Mouse (Mus musculus) MEL (cell line): ENCODE measurements around the gene 1700014D04Rik. TPM values are rescaled to one million over a fixed set of nuclear protein-coding genes. Genes with fewer than 3 reads are reported as not detected.
"Not testable (repeated sequence)": the region's sequence is repeated elsewhere in the genome, so short reads cannot be mapped to it uniquely, and the experiment has no call there.

Experiments used
- DNase-seq: peaks from one replicate; pipeline ENCODE4 v3.0.0; 2011; ENCODE audit warnings: low read depth, low spot score
- H3K27ac ChIP-seq: 2 replicates; pipeline ENCODE4 v1.5.1; 2012; ENCODE audit warnings: low read depth, mild to moderate bottlenecking, control low read depth, low read length, moderate library complexity; ENCODE audit not compliant: control insufficient read depth
- H3K27me3 ChIP-seq, 2 experiments: fragments of 150-350 bp in 1 of 2; sonication (generic) in 1 of 2; 2 replicates each; pipeline ENCODE4 v1.6.1; 2012; ENCODE audit warnings: low read length in 2 of 2, mild to moderate bottlenecking in 2 of 2, improper control_type of control experiment in 1 of 2, moderate library complexity in 1 of 2; ENCODE audit not compliant: insufficient read depth in 2 of 2, control insufficient read depth in 1 of 2
- H3K36me3 ChIP-seq, 2 experiments: 2 replicates each; pipeline ENCODE4 v1.6.1; 2012 to 2014; ENCODE audit warnings: low read length in 2 of 2, improper control_type of control experiment in 1 of 2, inconsistent platforms in 1 of 2, mild to moderate bottlenecking in 1 of 2; ENCODE audit not compliant: insufficient read depth in 2 of 2, control insufficient read depth in 1 of 2
- H3K4me1 ChIP-seq, 2 experiments: fragments of 150-350 bp in 1 of 2; sonication (generic) in 1 of 2; 2 replicates each; pipeline ENCODE4 v1.6.1; 2012; ENCODE audit warnings: low read length in 2 of 2, improper control_type of control experiment in 1 of 2, mild to moderate bottlenecking in 1 of 2; ENCODE audit not compliant: insufficient read depth in 2 of 2, control insufficient read depth in 1 of 2
- H3K4me3 ChIP-seq, 2 experiments: fragments of 150-350 bp in 1 of 2; sonication (generic) in 1 of 2; 2 replicates each; pipeline ENCODE4 v1.5.1; 2012; ENCODE audit warnings: low read depth in 2 of 2, low read length in 2 of 2, mild to moderate bottlenecking in 2 of 2, moderate library complexity in 2 of 2, control low read depth in 1 of 2, improper control_type of control experiment in 1 of 2; ENCODE audit not compliant: control insufficient read depth in 1 of 2, insufficient read depth in 1 of 2
- H3K79me2 ChIP-seq: 2 replicates; pipeline ENCODE4 v1.6.1; 2012; ENCODE audit warnings: mild to moderate bottlenecking, low read length, moderate library complexity; ENCODE audit not compliant: control insufficient read depth, poor library complexity, insufficient read depth
- H3K9ac ChIP-seq: 2 replicates; pipeline ENCODE4 v1.6.1; 2012; ENCODE audit warnings: low read depth, mild to moderate bottlenecking, control low read depth, low read length, moderate library complexity; ENCODE audit not compliant: control insufficient read depth, poor library complexity, severe bottlenecking
- H3K9me3 ChIP-seq: fragments of 150-350 bp; sonication (generic); replicated peaks from 2 replicates; pipeline ENCODE4 v1.6.1; 2012; ENCODE audit warnings: mild to moderate bottlenecking, low read length, improper control_type of control experiment, moderate library complexity; ENCODE audit not compliant: insufficient read depth
- CTCF ChIP-seq, 3 experiments: IDR thresholded peaks in 2 of 3; conservative IDR thresholded peaks in 1 of 3; 2 replicates each; pipeline ENCODE4 v1.5.1; 2011 to 2012; ENCODE audit warnings: low read length in 3 of 3, low read depth in 2 of 3, mild to moderate bottlenecking in 2 of 3, improper control_type of control experiment in 1 of 3, inconsistent platforms in 1 of 3, mixed read lengths in 1 of 3, moderate library complexity in 1 of 3; ENCODE audit not compliant: control insufficient read depth in 1 of 3, insufficient read depth in 1 of 3, poor library complexity in 1 of 3, severe bottlenecking in 1 of 3
- E2F4 ChIP-seq: IDR thresholded peaks from 2 replicates; pipeline ENCODE4 v1.6.1; 2011; ENCODE audit warnings: low read depth, low read length, improper control_type of control experiment, borderline replicate concordance
- HCFC1 ChIP-seq: IDR thresholded peaks from 2 replicates; pipeline ENCODE4 v1.6.1; 2012; ENCODE audit warnings: low read depth, mild to moderate bottlenecking, inconsistent platforms, low read length, improper control_type of control experiment, moderate library complexity
- KAT2A ChIP-seq: conservative IDR thresholded peaks from 2 replicates; pipeline ENCODE4 v1.6.1; 2012; ENCODE audit warnings: low read depth, low read length, improper control_type of control experiment, inconsistent platforms
- MAZ ChIP-seq: IDR thresholded peaks from 2 replicates; pipeline ENCODE4 v1.6.1; 2012; ENCODE audit warnings: low read depth, mild to moderate bottlenecking, inconsistent platforms, low read length, improper control_type of control experiment
- MEF2A ChIP-seq: IDR thresholded peaks from 2 replicates; pipeline ENCODE4 v1.6.1; 2014; ENCODE audit warnings: low read depth, mild to moderate bottlenecking, inconsistent platforms, low read length, improper control_type of control experiment; ENCODE audit not compliant: poor library complexity, insufficient replicate concordance, severe bottlenecking; ENCODE audit errors: extremely low read depth
- NELFE ChIP-seq: IDR thresholded peaks from 2 replicates; pipeline ENCODE4 v1.6.1; 2011; ENCODE audit warnings: low read depth, low read length, improper control_type of control experiment
- NRF1 ChIP-seq: IDR thresholded peaks from 2 replicates; pipeline ENCODE4 v1.6.1; 2014; ENCODE audit warnings: low read depth, mild to moderate bottlenecking, inconsistent platforms, low read length, improper control_type of control experiment, moderate library complexity; ENCODE audit not compliant: poor library complexity, insufficient read depth, severe bottlenecking
- RAD21 ChIP-seq: IDR thresholded peaks from 2 replicates; pipeline ENCODE4 v1.6.1; 2011; ENCODE audit warnings: mild to moderate bottlenecking, low read depth, low read length, improper control_type of control experiment
- SMC3 ChIP-seq: IDR thresholded peaks from 2 replicates; pipeline ENCODE4 v1.6.1; 2011; ENCODE audit warnings: low read depth, low read length, improper control_type of control experiment
- TBP ChIP-seq: IDR thresholded peaks from 2 replicates; pipeline ENCODE4 v1.8.0; 2011; ENCODE audit warnings: low read depth, low read length, improper control_type of control experiment
- TCF12 ChIP-seq: IDR thresholded peaks from 2 replicates; pipeline ENCODE4 v1.6.1; 2014; ENCODE audit warnings: low read depth, mild to moderate bottlenecking, inconsistent platforms, low read length, improper control_type of control experiment, moderate library complexity
- ZC3H11A ChIP-seq: IDR thresholded peaks from 2 replicates; pipeline ENCODE4 v1.6.1; 2012; ENCODE audit warnings: low read depth, mild to moderate bottlenecking, inconsistent platforms, low read length, improper control_type of control experiment
- ZNF384 ChIP-seq: IDR thresholded peaks from 2 replicates; pipeline ENCODE4 v1.6.1; 2012; ENCODE audit warnings: low read depth, mild to moderate bottlenecking, inconsistent platforms, low read length, improper control_type of control experiment
- polyA plus RNA-seq, 2 experiments: library from polyadenylated mRNA; stranded (reverse) in 1 of 2; unstranded in 1 of 2; fragments of >175 nt in 1 of 2; fragments of >200 nt in 1 of 2; gene quantifications; 2 replicates each; pipeline versions ENCODE4 v1.2.1 to v1.2.4; 2012; ENCODE audit warnings: low replicate concordance in 2 of 2, low read depth in 1 of 2; ENCODE audit not compliant: insufficient read length in 2 of 2, insufficient read depth in 1 of 2, missing spikeins in 1 of 2
- total RNA-seq: library from RNA; depleted of rRNA; stranded (reverse); fragments of 300-350 nt; gene quantifications from 2 replicates; pipeline ENCODE4 v1.2.3, GENCODE M21; 2012

1700014D04Rik gene
- total and polyA plus RNA-seq, 3 experiments: 0.06 TPM; not detected in 2

- H3K4me1 ChIP-seq: peaks cover 7 to 8% of the 10 kb centered on the region in 2 experiments
- H3K36me3 ChIP-seq: peaks cover 14 to 48% of the 10 kb centered on the region in 2 experiments
- no peak overlapping the region for H3K27ac ChIP-seq
- H3K9me3 ChIP-seq: no peaks in the 10 kb centered on the region
- no peak for TF ChIP-seq CTCF (IDR thresholded peaks at IDR 0.05 in 2 of 3, conservative IDR thresholded peaks at IDR 0.05 in 1 of 3; ENCODE audit: control insufficient read depth in 1 of 3, insufficient read depth in 1 of 3, low read depth in 2 of 3, low read length in 3 of 3, poor library complexity in 1 of 3, severe bottlenecking in 1 of 3)
- no peak for TF ChIP-seq KAT2A
- no peak for TF ChIP-seq MEF2A
- no peak for TF ChIP-seq NELFE
- H3K79me2 ChIP-seq: no peaks in the 10 kb centered on the region
- H3K27me3 ChIP-seq: no peaks in the 10 kb centered on the region
- H3K4me3 ChIP-seq: no peak overlapping the region
- no peak overlapping the region for H3K9ac ChIP-seq
- DNase-seq: no peak
Observed at GRCm38 (mm10) chr13:59794786-59795185, 48.2 kb upstream of the 1700014D04Rik start.

DNA sequence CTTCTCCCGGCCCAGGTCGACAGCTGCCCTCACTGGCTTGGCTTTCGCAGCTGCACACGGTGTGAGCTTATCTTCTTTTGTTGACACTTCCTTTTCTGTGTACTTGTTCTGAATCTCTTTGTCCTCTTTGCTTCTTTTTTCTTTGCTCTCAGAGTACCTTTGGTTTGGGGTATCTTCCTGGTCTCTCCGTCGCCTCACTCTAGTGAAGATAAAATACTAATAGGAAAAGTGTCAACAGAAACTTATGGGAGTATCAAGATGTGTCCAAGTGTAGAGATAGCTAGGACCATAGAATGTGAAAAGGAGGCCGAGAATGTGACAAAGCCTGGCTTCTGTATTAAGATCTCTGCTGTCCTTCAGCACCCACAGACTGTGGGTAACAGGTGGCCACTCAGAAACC, 35.6 kb upstream of the 1700014D04Rik start, which contains the start of gene Gm49354:
Gene Gm49354 (minus strand): TSS at position 101 of the 400 bp plus-strand sequence.
- TF ChIP-seq NRF1 (no peak), ZNF384 (no peak), MAZ (no peak), E2F4 (no peak), SMC3 (no peak), HCFC1 (no peak), TCF12 (no peak)
- no peak for DNase-seq
- Histone ChIP-seq H3K9me3 (no peaks in the 10 kb centered on the region), H3K79me2 (no peaks in the 10 kb centered on the region), H3K4me3 (no peak within 1 kb of the TSS), H3K36me3 (peaks cover 0 to 56% of the 10 kb centered on the region in 2 experiments; a peak in 2 of 4 replicates), H3K9ac (no peak within 1 kb of the TSS), H3K27ac (no peak within 1 kb of the TSS), H3K27me3 (no peaks in the 10 kb centered on the region), H3K4me1 (no peaks in the 10 kb centered on the region)

DNA sequence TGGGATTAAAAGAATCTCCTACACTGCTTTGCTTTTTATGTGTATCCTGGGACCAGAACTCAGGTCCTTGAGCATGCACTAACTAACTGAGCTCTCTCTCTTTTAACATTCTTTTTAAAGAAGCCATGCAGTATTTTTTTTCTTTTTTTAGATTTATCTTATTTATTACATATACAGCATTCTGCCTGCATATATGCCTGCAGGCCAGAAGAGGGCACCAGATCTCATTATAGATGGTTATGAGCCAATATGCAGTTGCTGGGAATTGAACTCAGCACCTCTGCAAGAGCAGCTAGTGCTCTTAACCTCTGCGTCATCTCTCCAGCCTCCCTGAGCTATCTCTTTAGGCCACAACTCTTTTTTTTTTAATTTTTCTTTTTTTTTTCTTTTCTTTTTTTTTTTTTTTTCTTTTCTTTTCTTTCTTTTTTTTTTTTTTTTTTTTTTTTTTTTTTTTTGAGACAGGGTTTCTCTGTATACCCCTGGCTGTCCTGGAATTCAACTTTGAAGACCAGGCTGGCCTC, 33.3 kb upstream of the 1700014D04Rik start:
- H3K27me3 ChIP-seq, H3K79me2 ChIP-seq, H3K9ac ChIP-seq, H3K4me3 ChIP-seq, H3K27ac ChIP-seq, H3K4me1 ChIP-seq, H3K9me3 ChIP-seq: not testable (repeated sequence)
- peaks cover 0 to 49% of the 10 kb centered on the region in 2 experiments; a peak in 2 of 4 replicates for H3K36me3 ChIP-seq
- peak; percentile 21; the same call in 1 of the 2 replicates for TF ChIP-seq ZC3H11A
- TF ChIP-seq ZNF384: peak; percentile 88
- 0 out of 2 replicates have a peak, but pooled peaks have one; percentile 19 for TF ChIP-seq TBP
- TF ChIP-seq CTCF (IDR thresholded peaks at IDR 0.05 in 2 of 3, conservative IDR thresholded peaks at IDR 0.05 in 1 of 3; ENCODE audit: control insufficient read depth in 1 of 3, insufficient read depth in 1 of 3, low read depth in 2 of 3, low read length in 3 of 3, poor library complexity in 1 of 3, severe bottlenecking in 1 of 3): peak in 2 of 3 experiments; percentile 18 to 53; a peak in 2 of 6 replicates
- TF ChIP-seq RAD21: peak; percentile 30
- peak; percentile 19; the same call in 1 of the 2 replicates for TF ChIP-seq SMC3
- DNase-seq: peak; percentile 44
